Mouse (Mus musculus): ENCODE data around the gene Abca13.

DNA sequence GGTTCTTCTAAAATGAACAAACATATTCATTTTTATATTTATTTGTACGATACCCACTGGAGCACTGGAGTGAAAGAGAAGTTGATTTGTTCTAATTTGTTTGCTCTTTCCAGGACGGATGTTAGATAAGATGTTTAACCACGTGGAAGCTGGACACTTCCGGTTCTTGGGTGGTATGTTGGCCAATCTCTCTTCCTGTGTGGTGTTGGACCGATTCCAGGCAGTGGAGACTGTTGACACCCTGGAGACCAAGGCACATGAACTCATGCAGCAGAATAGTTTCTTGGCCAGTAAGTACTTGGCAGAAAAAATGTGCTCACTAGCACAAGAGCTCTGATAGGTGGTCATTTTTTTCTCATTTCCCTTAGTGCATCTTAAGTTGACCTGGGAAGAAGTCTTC, 181.4 kb downstream of the Abca13 start:
- TF ChIP-seq CTCF (IDR thresholded peaks at IDR 0.05; ENCODE audit: borderline replicate concordance, control insufficient read depth, extremely low read depth, insufficient read depth, low read length, poor library complexity) (no peak), POLR2A (IDR thresholded peaks at IDR 0.05; ENCODE audit: control insufficient read depth, extremely low read depth, insufficient read depth, low read length, poor library complexity) (no peak)

Data from thymus, adult 2 months (tissue).